Mouse (Mus musculus) liver (tissue): Measurements from ENCODE around the gene Galp.
A peak's percentile ranks its signal among the peaks of the same experiment; 100 is the strongest.
"Not testable (repeated sequence)": the region's sequence is repeated elsewhere in the genome, so short reads cannot be mapped to it uniquely, and the experiment has no call there.

ENCODE experiments used
- DNase-seq: peaks from one replicate; pipeline ENCODE4 v3.0.0-alpha.2; 2020; ENCODE audit warnings: mixed read lengths

The Galp gene

GRCm38 (mm10) chr7:6196790-6197189 lies at the start of gene Galp:
TSS of gene Galp (plus strand) at chr7:6197090.
- DNase-seq, result no peak

GRCm38 (mm10) chr7:6147688-6148087 lies 49.2 kb upstream of the Galp start:
- no peak for DNase-seq

- no peak for DNase-seq
Measured at GRCm38 (mm10) chr7:6151266-6151665, 45.6 kb upstream of the Galp start.

DNA sequence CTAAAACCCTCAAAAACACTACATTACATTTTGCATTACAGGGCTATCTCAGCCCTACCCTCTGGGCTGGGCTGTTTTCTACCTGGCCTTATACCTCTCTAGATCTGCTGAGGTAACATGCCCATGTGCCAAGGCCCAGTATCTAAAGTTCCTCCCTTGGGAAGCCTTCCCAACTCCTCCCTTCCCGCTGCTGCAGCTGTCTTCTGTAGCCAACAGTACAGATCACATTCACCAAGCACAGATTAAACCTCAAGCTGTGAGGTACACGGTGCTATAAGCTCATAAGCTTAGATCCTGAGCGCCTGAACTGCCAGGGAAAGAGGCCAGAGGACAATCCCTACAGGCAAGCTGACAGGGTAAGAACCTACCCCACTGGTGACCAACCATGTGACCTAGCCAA lies 44.9 kb upstream of the Galp start:
- no peak for DNase-seq

GRCm38 (mm10) chr7:6153131-6153530 lies 43.8 kb upstream of the Galp start:
- DNase-seq, result no peak

- no peak for DNase-seq
Measured at GRCm38 (mm10) chr7:6154164-6154563, 42.7 kb upstream of the Galp start.

GRCm38 (mm10) chr7:6155031-6155872 lies 41.6 kb upstream of the Galp start:
- DNase-seq, result peak; percentile 87

DNA sequence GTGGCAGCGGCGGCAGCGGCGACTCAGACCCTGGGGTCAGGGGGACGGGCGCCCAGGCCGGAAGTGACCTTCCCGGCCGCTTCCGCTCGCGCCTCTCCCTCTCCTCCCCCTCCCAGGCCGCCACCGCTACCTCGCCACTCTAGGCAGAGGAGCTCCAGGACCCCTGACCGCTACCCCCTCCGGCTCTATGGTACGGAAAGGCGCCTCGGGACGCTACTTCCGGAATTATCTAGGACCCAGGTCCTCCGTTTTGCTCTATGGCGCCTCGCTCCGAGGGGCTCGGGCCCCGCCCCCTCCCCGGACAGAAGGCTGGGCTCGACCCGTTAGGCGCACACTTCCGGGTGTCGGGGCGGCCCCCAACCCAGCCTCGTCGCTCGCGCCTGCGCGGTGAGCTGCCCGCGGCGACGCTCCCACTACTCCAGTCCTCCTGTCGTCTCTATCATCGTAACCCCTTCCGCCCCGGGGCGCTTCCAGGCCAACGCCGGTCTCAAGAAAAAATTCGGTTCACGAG lies 40.9 kb upstream of the Galp start, which contains the start of gene Zfp787:
Zfp787 (minus strand) TSS at position 97 of the 511 bp plus-strand sequence.
- peak; percentile 92 for DNase-seq

DNA sequence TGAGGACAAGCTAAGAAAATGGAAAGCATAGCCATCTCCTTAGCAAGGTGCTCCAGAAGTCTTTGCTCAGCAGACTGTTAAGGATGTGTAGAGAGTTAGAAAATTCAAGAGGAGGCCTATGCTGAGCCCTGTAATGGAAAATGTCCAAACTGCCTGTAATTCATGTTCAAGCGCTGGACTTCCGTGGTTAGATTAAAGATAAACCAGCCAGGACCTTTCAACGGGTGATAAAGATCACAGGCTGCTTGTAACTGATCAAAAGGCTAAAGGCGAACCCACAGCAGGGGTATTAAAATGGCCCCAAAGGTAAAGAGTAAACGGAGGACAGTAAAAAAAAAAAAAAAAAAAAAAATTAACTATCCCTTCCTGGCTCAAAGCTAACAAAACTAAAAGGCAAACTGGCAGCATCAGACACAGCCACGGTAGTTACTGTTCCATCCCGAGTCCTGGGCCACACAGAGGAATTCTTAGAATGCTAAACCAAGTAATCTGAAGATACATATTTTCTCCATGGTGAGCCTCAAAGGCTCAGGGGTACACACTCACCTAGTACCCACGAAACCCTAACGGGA lies 39.9 kb upstream of the Galp start:
- DNase-seq, result no peak

GRCm38 (mm10) chr7:6157479-6157878 lies 39.4 kb upstream of the Galp start:
- DNase-seq, result no peak

- DNase-seq, result no peak
Measured at GRCm38 (mm10) chr7:6159604-6160003, 37.3 kb upstream of the Galp start.

GRCm38 (mm10) chr7:6161541-6161940 lies 35.3 kb upstream of the Galp start:
- no peak for DNase-seq

DNA sequence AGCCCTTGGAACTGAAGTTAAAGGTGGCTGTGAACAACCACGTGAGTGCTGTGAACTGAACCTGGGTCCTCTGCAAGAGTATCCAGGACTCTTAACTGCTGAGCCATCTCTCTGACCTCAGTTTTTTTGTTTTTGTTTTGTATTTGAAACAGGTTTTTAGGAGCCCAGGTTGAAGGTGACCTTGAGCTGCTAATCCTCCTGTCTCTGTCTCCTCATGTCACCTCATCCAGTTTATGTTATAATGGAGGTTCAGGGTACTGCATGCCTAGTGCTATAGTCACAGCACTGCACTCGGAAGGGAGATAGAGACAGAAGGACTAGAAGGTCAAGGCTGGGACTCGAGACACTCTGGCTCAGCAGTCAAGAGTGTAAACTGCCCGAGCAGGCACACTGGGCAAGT lies 34.7 kb upstream of the Galp start:
- no peak for DNase-seq

DNA sequence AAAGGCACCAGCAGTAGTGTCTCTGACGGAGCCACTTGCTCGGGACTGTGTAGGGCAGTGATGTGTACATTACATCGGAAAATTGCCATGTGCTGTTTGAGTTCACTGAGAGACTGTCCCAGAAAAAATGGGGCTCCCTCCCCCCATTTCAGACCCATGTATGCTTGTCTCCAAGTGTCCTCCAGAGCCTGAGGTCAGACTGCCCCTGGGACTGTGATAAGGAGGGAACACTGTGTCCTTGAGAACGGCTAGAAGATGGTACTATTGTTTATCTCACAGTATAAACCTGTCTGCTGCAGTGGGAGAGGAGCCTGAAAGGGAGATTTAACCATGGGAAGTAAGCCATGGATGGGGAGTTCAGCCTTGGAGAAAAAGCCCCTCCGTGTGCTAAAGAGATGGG lies 32.2 kb upstream of the Galp start:
- no peak for DNase-seq

DNA sequence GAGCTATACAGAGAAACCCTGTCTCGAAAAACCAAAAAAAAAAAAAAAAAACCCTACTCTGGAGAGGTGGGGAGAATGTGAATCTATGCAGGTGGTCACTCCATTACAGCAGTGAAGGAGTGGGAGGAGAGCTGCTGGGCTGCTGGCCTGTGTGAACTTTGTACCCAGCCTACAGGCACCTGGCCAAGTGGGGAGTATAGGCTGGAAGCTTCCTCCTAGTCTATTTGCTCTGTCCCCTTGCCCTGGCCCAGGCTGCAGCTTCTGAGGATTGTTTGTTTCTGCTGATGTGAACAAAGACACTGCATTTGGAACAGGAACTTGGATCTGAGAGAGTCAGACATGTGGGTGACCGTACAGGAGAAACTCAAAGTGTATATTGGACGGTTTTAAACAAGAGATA lies 27.5 kb upstream of the Galp start:
- peak; percentile 47 for DNase-seq

DNA sequence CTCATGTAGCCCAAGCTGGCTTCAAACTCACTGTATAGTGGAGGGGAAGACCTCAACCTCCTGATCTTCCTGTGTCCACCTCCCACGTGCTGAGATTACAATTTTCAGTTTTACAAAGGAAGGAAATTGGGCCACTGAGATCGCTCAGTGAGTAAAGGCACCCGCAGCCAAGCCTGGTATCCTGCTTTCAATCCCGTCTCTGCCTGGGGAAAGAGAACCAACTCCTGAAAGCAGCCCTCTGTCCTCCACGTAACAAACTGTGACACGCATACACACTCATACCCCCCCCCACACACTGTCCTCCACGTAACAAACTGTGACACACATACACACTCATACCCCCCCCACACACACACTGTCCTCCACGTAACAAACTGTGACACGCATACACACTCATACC lies 26.5 kb upstream of the Galp start:
- DNase-seq, result no peak

DNA sequence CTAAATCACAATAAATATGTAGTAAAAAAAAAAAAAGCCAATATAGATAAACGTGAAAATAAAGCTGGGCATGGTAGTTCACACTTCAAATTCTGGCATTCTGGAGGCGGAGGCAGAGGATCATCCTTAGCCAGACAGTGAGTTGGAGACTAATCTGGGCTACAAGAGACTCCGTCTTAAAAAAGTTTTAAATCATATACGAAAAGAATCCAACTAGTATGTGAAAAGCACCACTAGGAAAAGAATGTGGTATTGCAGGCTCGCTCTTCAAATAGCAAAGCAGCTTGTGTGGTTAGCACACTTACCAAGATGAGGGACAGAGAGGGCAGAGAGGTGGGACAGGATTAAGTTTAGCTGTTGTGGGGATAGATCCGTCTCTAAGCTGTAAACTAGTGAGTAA lies 26.0 kb upstream of the Galp start:
- DNase-seq, result no peak

DNA sequence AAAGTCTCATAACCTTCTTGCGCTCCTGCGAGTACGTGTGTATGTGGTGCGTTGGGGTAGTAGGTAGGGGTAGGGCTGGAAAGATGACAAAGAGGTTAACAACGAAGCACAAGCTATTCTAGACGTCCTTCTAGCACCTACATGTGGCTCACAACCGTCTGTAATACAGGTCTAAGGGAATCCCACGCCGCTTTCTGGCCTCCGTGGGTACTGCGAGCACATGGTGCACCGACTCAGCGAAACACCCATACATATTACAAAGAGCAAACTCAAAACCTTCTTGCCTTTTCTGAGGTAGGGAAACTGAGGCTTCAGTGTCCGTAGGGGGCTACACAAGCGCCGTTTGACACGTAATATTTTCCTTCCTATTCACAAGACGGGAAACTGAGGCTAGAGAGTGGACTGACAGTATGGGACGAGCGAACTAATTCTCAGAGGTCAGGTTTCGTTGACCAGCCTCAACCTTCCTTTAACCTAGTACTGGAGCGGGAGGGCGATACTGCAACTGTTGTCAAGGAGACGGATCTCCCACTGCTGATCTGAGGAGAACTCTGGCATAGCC lies 25.4 kb upstream of the Galp start:
- peak; percentile 68 for DNase-seq

DNA sequence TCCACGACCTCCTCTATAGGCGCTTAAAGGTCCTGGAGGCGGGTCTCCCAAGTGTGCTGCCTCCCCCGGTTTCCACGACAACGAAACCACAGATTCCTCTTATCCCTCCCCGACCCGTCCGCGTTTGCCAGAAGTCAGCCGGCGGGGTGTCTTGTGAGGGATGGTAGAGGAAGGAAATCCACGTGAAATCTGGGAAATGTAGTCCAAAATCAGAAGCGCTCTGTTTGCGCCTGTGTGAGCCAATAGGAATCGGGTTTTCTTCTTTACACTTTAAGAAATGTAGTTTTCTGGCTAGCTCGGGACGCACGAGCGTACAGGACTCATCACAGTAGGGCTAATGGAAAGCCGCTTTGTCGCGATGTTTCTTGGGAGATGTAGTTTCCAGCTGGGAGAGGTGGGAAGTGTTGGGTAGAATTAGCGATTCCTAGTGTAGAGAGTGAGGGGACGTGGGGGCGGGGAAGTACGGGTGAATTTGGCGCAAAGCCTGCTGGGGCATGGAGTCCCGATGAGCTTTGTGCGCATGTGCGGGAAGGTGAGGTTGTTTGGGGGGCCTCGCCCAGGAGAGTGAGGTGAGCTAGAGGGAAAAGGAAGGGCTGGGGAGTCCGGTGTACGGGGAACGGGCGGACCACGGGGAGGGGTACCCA lies 24.8 kb upstream of the Galp start, which contains the start of gene Zfp444:
Zfp444 (plus strand) TSS at position 221 of the 644 bp plus-strand sequence.
- peak; percentile 95 for DNase-seq

- DNase-seq, result no peak
Measured at GRCm38 (mm10) chr7:6172674-6173244, 24.1 kb upstream of the Galp start.

GRCm38 (mm10) chr7:6173872-6174271 lies 23.0 kb upstream of the Galp start:
- no peak for DNase-seq

DNA sequence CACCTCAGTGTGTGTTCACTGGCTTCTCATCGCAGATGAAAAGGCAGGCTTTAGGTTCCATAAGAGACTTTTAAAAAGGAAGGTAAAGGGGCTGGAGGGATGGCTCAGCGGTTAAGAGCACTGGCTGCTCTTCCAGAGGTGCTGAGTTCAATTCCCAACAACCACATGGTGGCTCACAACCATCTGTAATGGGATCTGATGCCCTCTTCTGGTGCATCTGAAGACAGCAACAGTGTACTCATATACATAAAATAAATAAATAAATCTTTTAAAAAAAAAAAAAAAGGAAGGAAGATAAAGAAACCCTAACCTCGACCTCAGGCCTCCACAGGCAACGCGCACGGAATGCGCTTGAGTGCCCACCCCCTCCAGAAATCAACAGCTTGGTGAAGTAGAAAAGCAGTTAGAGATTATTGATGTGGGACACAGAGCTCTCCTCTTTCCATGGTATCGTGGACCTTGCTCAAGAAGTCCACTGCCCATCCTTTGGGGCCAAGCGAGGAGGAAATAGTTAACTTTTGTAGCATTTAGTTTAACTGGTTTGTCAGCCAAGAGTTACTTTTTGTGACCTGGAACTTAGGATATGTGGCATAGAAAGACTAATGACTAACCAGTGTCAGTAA lies 22.4 kb upstream of the Galp start:
- DNase-seq, result not testable (repeated sequence)
